Mouse (Mus musculus) ES-E14 (cell line): Measurements from ENCODE around the gene Nav2. TPM values are rescaled to one million over a fixed set of nuclear protein-coding genes. Genes with fewer than 3 reads are reported as not detected.

Source experiments
- DNase-seq: peaks from one replicate; pipeline ENCODE4 v3.0.0-alpha.2; 2013; ENCODE audit warnings: low read depth, low spot score
- H3K27ac ChIP-seq: 2 replicates; pipeline ENCODE4 v1.5.1; 2012; ENCODE audit warnings: low read depth, mild to moderate bottlenecking, low read length, moderate library complexity, mixed read lengths; ENCODE audit not compliant: poor library complexity, insufficient read depth, severe bottlenecking
- H3K36me3 ChIP-seq: 2 replicates; pipeline ENCODE4 v1.6.1; 2012; ENCODE audit warnings: mild to moderate bottlenecking, low read length, moderate library complexity, mixed read lengths; ENCODE audit not compliant: control insufficient read depth, poor library complexity, insufficient read depth, severe bottlenecking
- H3K4me1 ChIP-seq, 2 experiments: fragments of 150-350 bp in 1 of 2; sonication (generic) in 1 of 2; 2 replicates each; pipeline ENCODE4 v1.6.1; 2012; ENCODE audit warnings: low read length in 2 of 2, mild to moderate bottlenecking in 1 of 2, mixed read lengths in 1 of 2; ENCODE audit not compliant: control insufficient read depth in 2 of 2, insufficient read depth in 2 of 2, poor library complexity in 1 of 2
- H3K4me3 ChIP-seq, 2 experiments: fragments of 150-350 bp in 1 of 2; sonication (generic) in 1 of 2; 2 replicates each; pipeline ENCODE4 v1.5.1; 2012; ENCODE audit warnings: low read length in 2 of 2, low read depth in 1 of 2, mild to moderate bottlenecking in 1 of 2, mixed read lengths in 1 of 2; ENCODE audit not compliant: insufficient read depth in 1 of 2, poor library complexity in 1 of 2, severe bottlenecking in 1 of 2
- H3K9ac ChIP-seq: 2 replicates; pipeline ENCODE4 v1.6.1; 2012; ENCODE audit warnings: low read depth, mild to moderate bottlenecking, low read length, mixed read lengths; ENCODE audit not compliant: poor library complexity, insufficient read depth, severe bottlenecking
- H3K9me3 ChIP-seq: fragments of 150-350 bp; sonication (generic); 2 replicates; pipeline ENCODE4 v1.6.1; 2012; ENCODE audit warnings: low read depth, mild to moderate bottlenecking, low read length; ENCODE audit not compliant: control insufficient read depth, insufficient read depth
- CHD2 ChIP-seq: IDR thresholded peaks from 2 replicates; pipeline ENCODE4 v1.6.1; 2014; ENCODE audit warnings: mild to moderate bottlenecking, low read depth, low read length, inconsistent platforms
- HCFC1 ChIP-seq: IDR thresholded peaks from 2 replicates; pipeline ENCODE4 v1.6.1; 2012; ENCODE audit warnings: low read length, inconsistent platforms, borderline replicate concordance; ENCODE audit not compliant: insufficient read depth
- MAFK ChIP-seq: IDR thresholded peaks from 2 replicates; pipeline ENCODE4 v1.6.1; 2014; ENCODE audit warnings: mild to moderate bottlenecking, low read depth, low read length, inconsistent platforms; ENCODE audit not compliant: insufficient read depth
- ZC3H11A ChIP-seq: IDR thresholded peaks from 2 replicates; pipeline ENCODE4 v1.6.1; 2012; ENCODE audit warnings: low read depth, mild to moderate bottlenecking, inconsistent platforms, low read length, borderline replicate concordance
- ZNF384 ChIP-seq: IDR thresholded peaks from 2 replicates; pipeline ENCODE4 v1.6.1; 2012; ENCODE audit warnings: low read depth, low read length, inconsistent platforms
- in situ Hi-C, 2 experiments: fragments of 600-800 bp; cut with MboI; formaldehyde crosslinking; loops; one replicate each; pipeline ENCODE4 v1.15.1; 2025; ENCODE audit warnings: low sequenced_read_pairs in 2 of 2, inconsistent platforms in 1 of 2; ENCODE audit not compliant: unreplicated experiment in 2 of 2
- total RNA-seq: library from RNA; depleted of rRNA; stranded (reverse); fragments of 300-350 nt; gene quantifications from 2 replicates; pipeline ENCODE4 v1.2.3, GENCODE M21; 2012

Gene Nav2
- total RNA-seq, 1 experiment, result 18.2 TPM

GRCm38 (mm10) chr7:49251308-49251638 lies 342.8 kb downstream of the Nav2 start:
- no peak for DNase-seq
- Histone ChIP-seq H3K9me3 (no peaks in the 10 kb centered on the region), H3K27ac (no peak overlapping the region), H3K4me3 (no peak overlapping the region), H3K36me3 (no peaks in the 10 kb centered on the region), H3K9ac (no peak overlapping the region), H3K4me1 (peaks cover 0 to 6% of the 10 kb centered on the region in 2 experiments; a peak in 1 of 4 replicates)
- in situ Hi-C loops, result no loop called here
- TF ChIP-seq ZNF384, result no peak
- no peak for TF ChIP-seq MAFK
- TF ChIP-seq ZC3H11A, result no peak

GRCm38 (mm10) chr7:49252444-49252843 lies 343.9 kb downstream of the Nav2 start:
- Histone ChIP-seq H3K4me1 (no peaks in the 10 kb centered on the region), H3K4me3 (no peak overlapping the region), H3K27ac (no peak overlapping the region), H3K9me3 (no peaks in the 10 kb centered on the region), H3K9ac (no peak overlapping the region), H3K36me3 (no peaks in the 10 kb centered on the region)
- no peak for TF ChIP-seq CHD2
- no peak for TF ChIP-seq MAFK
- TF ChIP-seq ZC3H11A, result no peak
- TF ChIP-seq HCFC1, result no peak
- no peak for TF ChIP-seq ZNF384
- in situ Hi-C loops, result no loop called here
- DNase-seq, result no peak

GRCm38 (mm10) chr7:49252902-49253301 lies 344.4 kb downstream of the Nav2 start:
- no peaks in the 10 kb centered on the region for H3K36me3 ChIP-seq
- no peak for DNase-seq
- H3K4me3 ChIP-seq, result no peak overlapping the region
- H3K27ac ChIP-seq, result no peak overlapping the region
- H3K4me1 ChIP-seq, result no peaks in the 10 kb centered on the region
- no peak overlapping the region for H3K9ac ChIP-seq
- TF ChIP-seq HCFC1 (no peak), CHD2 (no peak), ZNF384 (no peak), MAFK (no peak), ZC3H11A (no peak)
- in situ Hi-C loops, result no loop called here
- no peaks in the 10 kb centered on the region for H3K9me3 ChIP-seq

GRCm38 (mm10) chr7:49255053-49255452 lies 346.5 kb downstream of the Nav2 start:
- no peak overlapping the region for H3K4me3 ChIP-seq
- TF ChIP-seq ZNF384, result no peak
- no peak for TF ChIP-seq ZC3H11A
- TF ChIP-seq HCFC1, result no peak
- no peak for TF ChIP-seq CHD2
- TF ChIP-seq MAFK, result no peak
- no peak overlapping the region for H3K9ac ChIP-seq
- no peaks in the 10 kb centered on the region for H3K36me3 ChIP-seq
- peak; percentile 44 for DNase-seq
- H3K27ac ChIP-seq, result no peak overlapping the region
- no peaks in the 10 kb centered on the region for H3K9me3 ChIP-seq
- no peaks in the 10 kb centered on the region for H3K4me1 ChIP-seq
- in situ Hi-C loops, result no loop called here

- no peak for TF ChIP-seq ZNF384
- no peak for TF ChIP-seq ZC3H11A
- no peak for TF ChIP-seq HCFC1
- TF ChIP-seq CHD2, result no peak
- no peak for TF ChIP-seq MAFK
- H3K9ac ChIP-seq, result no peak overlapping the region
- H3K9me3 ChIP-seq, result no peaks in the 10 kb centered on the region
- H3K36me3 ChIP-seq, result no peaks in the 10 kb centered on the region
- in situ Hi-C loops, result no loop called here
- no peak for DNase-seq
- H3K4me1 ChIP-seq, result no peaks in the 10 kb centered on the region
- H3K27ac ChIP-seq, result no peak overlapping the region
- no peak overlapping the region for H3K4me3 ChIP-seq
These were observed 348.9 kb downstream of the Nav2 start for GRCm38 (mm10) chr7:49257234-49257906.
